Comparison of ENCODE assay signal across 8 mouse cellular contexts in genomic region chr9:96892546-96892945, GRCm38 (mm10). TPM values are rescaled to one million over a fixed set of nuclear protein-coding genes. Genes with fewer than 3 reads are reported as not detected.
A peak's percentile ranks its signal among the peaks of the same experiment; 100 is the strongest.
DNase-seq lines count a peak whose midpoint lies in the region; ATAC-seq and TF ChIP-seq lines count a peak whose summit lies in the region.

Pxylp1 (minus strand) TSS chr9:96892669.

- H3K4me2 ChIP-seq in heart, embryonic 15.5 days = no peak within 1 kb of the TSS

- no peaks in the 10 kb centered on the region for H3K9me3 ChIP-seq in heart, embryonic 15.5 days (replicated peaks)

- no peaks in the 10 kb centered on the region for H3K36me3 ChIP-seq in heart, embryonic 15.5 days
- no peaks in the 10 kb centered on the region for H3K36me3 ChIP-seq in small intestine, adult 2 months (ENCODE audit: control insufficient read depth, insufficient read depth, low read length)

- 37% methylated on average over 3 of the region's 3 CpGs for WGBS in heart, embryonic 15.5 days
- 43% methylated on average over 3 of the region's 3 CpGs for WGBS in small intestine, adult 2 months

- no peak within 1 kb of the TSS for H3K9ac ChIP-seq in heart, embryonic 15.5 days

- intact Hi-C loops in left cerebral cortex, postnatal 10 days (cut with DNase I) = no loop called here

- no peak for ATAC-seq in activated CD4-positive, CD25-positive, alpha-beta regulatory T cell, adult 4 months
- ATAC-seq in heart, embryonic 15.5 days (replicated peaks; ENCODE audit: insufficient number of reproducible peaks, insufficient read depth, low FRiP score, low read depth) = no peak

- no peak within 1 kb of the TSS for H3K27ac ChIP-seq in cortical plate, adult 2 months (ENCODE audit: insufficient read depth, low read length)
- H3K27ac ChIP-seq in heart, embryonic 15.5 days = no peak within 1 kb of the TSS
- H3K27ac ChIP-seq in small intestine, adult 2 months (ENCODE audit: insufficient read depth, low read depth, low read length) = peak within 1 kb of the TSS; percentile 69

- TF ChIP-seq POLR2A in cortical plate, adult 2 months (IDR thresholded peaks at IDR 0.05; ENCODE audit: extremely low read depth, insufficient read depth, low read length) = no peak
- no peak for TF ChIP-seq POLR2A in small intestine, adult 2 months (IDR thresholded peaks at IDR 0.05; ENCODE audit: low read depth, low read length)

- H3K4me3 ChIP-seq in cortical plate, adult 2 months (ENCODE audit: insufficient read depth, low read length) = no peak within 1 kb of the TSS
- H3K4me3 ChIP-seq in heart, embryonic 15.5 days = no peak within 1 kb of the TSS
- H3K4me3 ChIP-seq in small intestine, adult 2 months (ENCODE audit: low read depth, low read length) = no peak within 1 kb of the TSS

- H3K4me1 ChIP-seq in cortical plate, adult 2 months (ENCODE audit: control insufficient read depth, insufficient read depth, low read length) = peaks cover 1% of the 10 kb centered on the region; the same call in 1 of the 2 replicates
- H3K4me1 ChIP-seq in heart, embryonic 15.5 days (replicated peaks) = peaks cover 16% of the 10 kb centered on the region
- peaks cover 25% of the 10 kb centered on the region; the same call in 1 of the 2 replicates for H3K4me1 ChIP-seq in small intestine, adult 2 months (ENCODE audit: control insufficient read depth, insufficient read depth, insufficient read length, low read length)

- no peak for TF ChIP-seq CTCF in cortical plate, adult 2 months (IDR thresholded peaks at IDR 0.05; ENCODE audit: extremely low read depth, insufficient read depth, low read length)
- no peak for TF ChIP-seq CTCF in small intestine, adult 2 months (IDR thresholded peaks at IDR 0.05; ENCODE audit: extremely low read depth, insufficient read length, insufficient replicate concordance, low read depth, low read length)

- no peak for DNase-seq in left cerebral cortex, postnatal 10 days (ENCODE audit: extremely low spot score in 1 of 2, low spot score in 2 of 2)
- no peak for DNase-seq in thymus, postnatal 10 days (ENCODE audit: low spot score in 2 of 2)
- DNase-seq in kidney, postnatal 25 days = no peak
- DNase-seq in kidney, postnatal 4 days = no peak

- H3K27me3 ChIP-seq in heart, embryonic 15.5 days = peaks cover 5% of the 10 kb centered on the region; the same call in 1 of the 2 replicates
- H3K27me3 ChIP-seq in small intestine, adult 2 months (ENCODE audit: control insufficient read depth, insufficient read depth, low read length) = no peaks in the 10 kb centered on the region

RNA-seq across cellular contexts. Expression of gene Pxylp1, which starts in this region (rescaled TPM):
- 10 to 100 TPM; 10.5 to 11.5 TPM for polyA plus RNA-seq in activated CD4-positive, CD25-positive, alpha-beta regulatory T cell, adult 4 months (2017; shearing (Covaris generic))
- polyA plus RNA-seq in cortical plate, adult 2 months (2012; rRNA removed) = 10.9 and 11.8 TPM in 2 replicates
- 27.6 and 27.8 TPM in 2 replicates for polyA plus RNA-seq in heart, embryonic 15.5 days (2015; fragmentation: Nextera tagmentation; extraction: Ambion mirVana)
- total RNA-seq in left cerebral cortex, postnatal 10 days (2021) = 10 to 100 TPM; 15.0 to 16.0 TPM
- polyA plus RNA-seq in small intestine, adult 2 months (2012; rRNA removed) = 5.3 and 11.9 TPM in 2 replicates
